In genomic region chr9:111383756-111384155, GRCm38 (mm10) we compare ENCODE assay signal across 11 mouse cellular contexts. TPM values are rescaled to one million over a fixed set of nuclear protein-coding genes. Genes with fewer than 3 reads are reported as not detected.
DNase-seq lines count a peak whose midpoint lies in the region; ATAC-seq and TF ChIP-seq lines count a peak whose summit lies in the region.
"Had no signal": no experiment of that assay in that cellular context is flagged by ENCODE, and none has a peak within 500 bp of the region (broad histone marks: within the 10 kb centered on the region; RNA-seq: fewer than 3 reads in every experiment).

No protein-coding gene starts in this region.

- H3K27me3 ChIP-seq in hindbrain, postnatal 0 days (ENCODE audit: insufficient read depth, low read length): no peaks in the 10 kb centered on the region
- H3K27me3 ChIP-seq in stomach, postnatal 0 days (ENCODE audit: control insufficient read depth, insufficient read depth, low read length): no peaks in the 10 kb centered on the region
- no peaks in the 10 kb centered on the region for H3K27me3 ChIP-seq in liver, embryonic 12.5 days (replicated peaks)
- H3K27me3 ChIP-seq: embryonic facial prominence, embryonic 13.5 days had no signal

- no peak overlapping the region for H3K9ac ChIP-seq in hindbrain, postnatal 0 days (replicated peaks; ENCODE audit: low read length)
- H3K9ac ChIP-seq in stomach, postnatal 0 days (ENCODE audit: low read length): no peak overlapping the region
- H3K9ac ChIP-seq in liver, embryonic 12.5 days: no peak overlapping the region
- H3K9ac ChIP-seq: embryonic facial prominence, embryonic 13.5 days; lung, embryonic 14.5 days had no signal

- H3K4me2 ChIP-seq in hindbrain, postnatal 0 days (ENCODE audit: low read depth, low read length): no peak overlapping the region
- H3K4me2 ChIP-seq in stomach, postnatal 0 days (replicated peaks; ENCODE audit: low read depth): no peak overlapping the region
- H3K4me2 ChIP-seq in liver, embryonic 12.5 days: no peak overlapping the region
- H3K4me2 ChIP-seq: embryonic facial prominence, embryonic 13.5 days; lung, embryonic 14.5 days had no signal

- peak overlapping the region; percentile 41 for H3K27ac ChIP-seq in hindbrain, postnatal 0 days
- no peak overlapping the region for H3K27ac ChIP-seq in stomach, postnatal 0 days (replicated peaks)
- H3K27ac ChIP-seq in liver, embryonic 12.5 days: no peak overlapping the region
- H3K27ac ChIP-seq: embryonic facial prominence, embryonic 13.5 days had no signal

- no peak for DNase-seq in frontal cortex, postnatal 10 days (ENCODE audit: low spot score in 2 of 2)
- DNase-seq in right cerebral cortex, adult 2 months (ENCODE audit: low spot score in 2 of 2): peak; percentile 63 to 72
- DNase-seq in right cerebral cortex, postnatal 14 days: no peak
- DNase-seq in hindbrain, postnatal 0 days (ENCODE audit: low spot score): peak; percentile 56
- peak; percentile 9 for DNase-seq in stomach, postnatal 0 days (ENCODE audit: low spot score)
- DNase-seq in thymus, postnatal 36 days: no peak
- DNase-seq: lung, embryonic 14.5 days had no signal

- TF ChIP-seq CTCF in hindbrain, postnatal 0 days (IDR thresholded peaks at IDR 0.05; ENCODE audit: low read depth): no peak
- no peak for TF ChIP-seq CTCF in stomach, postnatal 0 days (IDR thresholded peaks at IDR 0.05; ENCODE audit: low read depth)

- WGBS in hindbrain, postnatal 0 days: 44% methylated on average over 3 of the region's 3 CpGs
- 55% methylated on average over 3 of the region's 3 CpGs for WGBS in stomach, postnatal 0 days
- whole genome bisulfite sequencing in liver, embryonic 12.5 days (ENCODE audit: insufficient replicate concordance): 60% methylated on average over 3 of the region's 3 CpGs

- no peak for TF ChIP-seq EP300 in stomach, postnatal 0 days (optimal IDR thresholded peaks at IDR 0.05)

- H3K4me3 ChIP-seq in hindbrain, postnatal 0 days (ENCODE audit: low read length): no peak overlapping the region
- H3K4me3 ChIP-seq in stomach, postnatal 0 days (ENCODE audit: low read depth, low read length): no peak overlapping the region
- H3K4me3 ChIP-seq in liver, embryonic 12.5 days: no peak overlapping the region
- H3K4me3 ChIP-seq: embryonic facial prominence, embryonic 13.5 days had no signal

- no peaks in the 10 kb centered on the region; the same call in 1 of the 2 replicates for H3K36me3 ChIP-seq in hindbrain, postnatal 0 days (ENCODE audit: insufficient read depth, low read length)
- H3K36me3 ChIP-seq in stomach, postnatal 0 days (ENCODE audit: control insufficient read depth, insufficient read depth, low read length): no peaks in the 10 kb centered on the region
- H3K36me3 ChIP-seq in liver, embryonic 12.5 days: no peaks in the 10 kb centered on the region
- H3K36me3 ChIP-seq: embryonic facial prominence, embryonic 13.5 days had no signal

- H3K4me1 ChIP-seq in hindbrain, postnatal 0 days (ENCODE audit: insufficient read depth, low read length): peaks cover 10% of the 10 kb centered on the region; the same call in 1 of the 2 replicates
- H3K4me1 ChIP-seq in stomach, postnatal 0 days (replicated peaks; ENCODE audit: control insufficient read depth, insufficient read depth): no peaks in the 10 kb centered on the region
- H3K4me1 ChIP-seq in liver, embryonic 12.5 days: no peaks in the 10 kb centered on the region

- ATAC-seq in frontal cortex, adult (ENCODE audit: low TSS enrichment): peak; percentile 66
- peak; percentile 50 for ATAC-seq in hindbrain, postnatal 0 days
- no peak for ATAC-seq in stomach, postnatal 0 days (ENCODE audit: low FRiP score, low TSS enrichment)
- no peak for ATAC-seq in liver, embryonic 12.5 days
- ATAC-seq: CD4-positive, CD25-positive, alpha-beta regulatory T cell, adult 4 months had no signal

- H3K9me3 ChIP-seq in hindbrain, postnatal 0 days (ENCODE audit: low read length): no peaks in the 10 kb centered on the region
- H3K9me3 ChIP-seq in stomach, postnatal 0 days (ENCODE audit: control insufficient read depth, low read length): no peaks in the 10 kb centered on the region
- no peaks in the 10 kb centered on the region for H3K9me3 ChIP-seq in liver, embryonic 12.5 days (replicated peaks)
- H3K9me3 ChIP-seq: embryonic facial prominence, embryonic 13.5 days had no signal

RNA-seq across cellular contexts. Expression of gene Dclk3, which starts 55.1 kb away (rescaled TPM):
- total RNA-seq in hindbrain, postnatal 0 days (2014; rRNA removed): 9.2 and 13.1 TPM in 2 replicates
- polyA plus RNA-seq in hindbrain, postnatal 0 days (2015; fragmentation: Nextera tagmentation; extraction: Ambion mirVana): 8.8 and 9.9 TPM in 2 replicates
- polyA plus RNA-seq in stomach, postnatal 0 days (2015; fragmentation: Nextera tagmentation; extraction: Ambion mirVana): 0.35 and 0.44 TPM in 2 replicates
- polyA plus RNA-seq in liver, embryonic 12.5 days (2016; fragmentation: Nextera tagmentation; extraction: Ambion mirVana): 0.07 and 0.13 TPM in 2 replicates
- polyA plus RNA-seq: CD4-positive, CD25-positive, alpha-beta regulatory T cell, adult 4 months; lung, embryonic 14.5 days had no signal

Comparison
In these comparisons a context has a peak if more than half of its experiments do, and no peak if none do; other contexts are left out.
1. DNase-seq: peak in right cerebral cortex, adult 2 months (2 of 2), hindbrain, postnatal 0 days (single experiment) and stomach, postnatal 0 days (single experiment); none in frontal cortex, postnatal 10 days (0 of 2), right cerebral cortex, postnatal 14 days (single experiment) and thymus, postnatal 36 days (0 of 2).
2. ATAC-seq: peak in frontal cortex, adult (single experiment) and hindbrain, postnatal 0 days (single experiment); none in stomach, postnatal 0 days (single experiment) and liver, embryonic 12.5 days (single experiment).